Mouse (Mus musculus): Measurements from ENCODE around the gene Fasn.
"Not testable (repeated sequence)": the region's sequence is repeated elsewhere in the genome, so short reads cannot be mapped to it uniquely, and the experiment has no call there.

Gene Fasn

DNA sequence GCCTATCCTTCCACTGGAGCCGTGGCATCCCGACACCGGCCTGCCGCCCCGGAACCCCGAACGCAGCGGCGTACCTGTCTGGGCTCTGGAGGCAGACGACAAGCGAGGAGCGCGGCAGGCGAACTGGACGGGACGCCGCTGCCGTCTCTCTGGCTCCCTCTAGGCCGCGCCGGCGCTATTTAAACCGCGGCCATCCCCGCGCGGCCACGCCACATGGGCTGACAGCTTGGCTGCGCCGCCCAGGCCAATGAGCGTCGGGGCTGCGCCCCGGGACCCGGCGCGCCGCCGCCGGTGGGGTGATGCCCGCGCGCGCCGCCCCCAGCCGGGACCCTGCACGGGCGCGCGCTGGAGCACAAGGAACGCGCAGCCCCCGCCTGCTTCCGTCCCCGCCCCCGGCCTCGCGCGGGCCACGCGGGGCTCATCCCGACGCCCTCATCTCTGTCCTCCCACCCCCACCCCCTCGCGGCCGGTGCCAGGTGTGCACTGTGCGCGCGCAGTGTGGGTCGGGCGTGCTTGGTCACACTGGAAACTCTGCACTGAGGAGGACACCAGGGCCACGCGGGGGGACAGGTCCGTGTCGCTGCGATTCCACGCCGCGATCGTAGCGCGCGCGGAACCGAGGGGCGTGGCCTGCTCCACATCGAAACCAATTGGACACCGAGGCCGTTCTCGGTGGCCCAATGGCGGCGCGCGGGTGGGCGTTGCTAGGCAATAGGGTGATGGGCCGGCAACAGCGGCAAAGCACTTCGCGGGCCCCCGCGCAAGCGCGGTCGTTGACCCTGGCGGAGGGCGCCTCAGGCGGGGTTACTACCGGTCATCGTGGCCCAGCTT lies at the start of gene Fasn:
TSS of gene Fasn (minus strand) at position 592 of the 831 bp plus-strand sequence.
- DNase-seq (ENCODE audit: extremely low spot score): peak; percentile 98

DNA sequence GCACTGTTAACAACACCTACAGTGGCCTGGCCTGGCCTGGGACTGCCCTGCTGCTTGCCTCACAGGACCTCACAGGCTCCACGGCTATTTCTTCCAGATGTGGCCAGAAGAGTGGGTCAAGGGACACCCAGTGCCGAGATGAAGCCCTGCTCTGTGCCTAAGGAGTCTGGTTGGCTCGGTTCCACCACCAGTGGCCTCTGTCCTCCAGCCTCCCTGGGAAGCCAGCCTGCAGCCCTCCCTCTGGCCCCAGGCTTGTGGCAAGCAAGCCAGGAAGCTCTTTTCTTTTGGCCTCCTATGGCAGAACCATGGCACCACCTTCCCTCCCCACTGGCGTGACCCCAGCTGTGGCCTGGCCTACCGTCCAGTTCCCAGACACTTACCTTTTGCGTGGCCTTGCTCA lies 48.9 kb upstream of the Fasn start:
- no peak for DNase-seq (ENCODE audit: extremely low spot score)

DNA sequence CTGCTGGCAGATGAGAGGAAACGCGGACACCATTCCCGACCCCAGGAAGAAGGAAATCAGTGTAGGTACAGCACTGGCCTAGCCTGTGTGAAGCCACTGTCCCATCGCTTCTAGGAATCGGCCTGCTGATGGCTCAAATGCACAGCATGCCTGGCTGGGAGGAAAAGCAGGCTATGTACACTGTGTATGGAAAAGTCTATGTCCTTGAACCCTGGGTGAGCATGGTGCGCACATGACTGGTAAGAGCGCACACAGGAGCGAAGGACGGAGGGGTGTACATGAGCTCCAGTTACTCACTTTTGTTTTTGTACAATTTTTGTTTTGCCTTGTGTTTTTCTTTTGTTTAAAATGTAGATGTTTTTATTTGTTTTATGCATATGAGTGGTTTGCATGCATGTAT lies 47.2 kb upstream of the Fasn start:
- DNase-seq (ENCODE audit: extremely low spot score): no peak

DNA sequence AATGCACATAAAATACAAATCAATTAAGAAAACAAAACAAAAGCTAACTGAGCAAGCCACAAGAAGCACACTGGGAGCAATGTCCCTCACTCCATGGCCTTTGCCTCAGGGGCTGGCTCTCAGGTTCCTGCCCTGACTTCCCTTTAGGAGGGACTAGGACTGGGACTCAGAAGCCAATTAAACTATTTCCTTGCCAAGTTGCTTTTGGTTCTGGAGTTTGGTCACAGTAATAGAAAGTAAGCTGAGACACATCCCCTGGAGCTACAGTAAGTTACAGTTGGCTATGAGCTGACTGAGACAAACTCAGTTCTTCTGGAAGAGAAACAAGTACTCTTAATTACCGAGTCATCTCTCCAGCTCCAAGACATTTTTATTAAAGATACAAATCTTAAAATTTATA lies 41.5 kb upstream of the Fasn start:
- DNase-seq (ENCODE audit: extremely low spot score): no peak

DNA sequence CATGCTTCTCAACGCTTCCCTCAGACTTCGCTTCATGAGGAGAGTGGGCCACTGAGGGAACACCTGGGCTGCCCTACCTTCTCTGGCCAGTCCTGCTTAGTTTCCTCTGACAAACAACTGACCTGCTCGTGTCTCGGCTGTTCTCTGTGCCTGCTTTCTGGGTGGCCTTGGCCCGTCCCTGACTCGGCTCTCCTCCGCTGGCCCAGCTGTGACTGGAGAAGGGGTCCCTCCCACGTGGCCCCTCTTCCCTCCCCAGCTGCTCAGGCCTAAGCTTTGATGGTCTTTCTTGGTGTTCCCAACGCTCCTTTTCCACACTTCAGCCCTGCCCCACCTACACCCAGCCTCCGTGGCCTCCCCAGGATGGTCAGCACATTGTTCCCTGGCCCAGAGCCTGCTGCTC lies 38.5 kb upstream of the Fasn start:
- no peak for DNase-seq (ENCODE audit: extremely low spot score)

DNA sequence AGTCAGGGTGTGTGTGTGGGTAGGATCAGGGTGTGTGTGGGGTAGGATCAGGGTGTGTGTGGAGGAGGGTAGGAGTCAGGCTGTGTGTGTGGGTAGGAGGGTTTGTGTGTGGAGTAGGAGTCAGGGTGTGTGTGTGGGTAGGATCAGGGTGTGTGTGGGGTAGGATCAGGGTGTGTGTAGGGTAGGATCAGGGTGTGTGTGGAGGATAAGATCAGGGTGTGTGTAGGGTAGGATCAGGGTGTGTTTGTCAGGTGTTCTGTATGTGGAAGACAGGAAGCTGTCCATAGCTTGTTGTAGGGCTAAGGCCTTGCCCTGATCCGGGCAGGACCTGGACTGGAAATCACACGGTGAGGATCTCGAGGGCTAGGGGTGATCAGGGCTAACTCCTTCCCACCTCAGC lies 31.6 kb upstream of the Fasn start:
- not testable (repeated sequence) for DNase-seq (ENCODE audit: extremely low spot score)

DNA sequence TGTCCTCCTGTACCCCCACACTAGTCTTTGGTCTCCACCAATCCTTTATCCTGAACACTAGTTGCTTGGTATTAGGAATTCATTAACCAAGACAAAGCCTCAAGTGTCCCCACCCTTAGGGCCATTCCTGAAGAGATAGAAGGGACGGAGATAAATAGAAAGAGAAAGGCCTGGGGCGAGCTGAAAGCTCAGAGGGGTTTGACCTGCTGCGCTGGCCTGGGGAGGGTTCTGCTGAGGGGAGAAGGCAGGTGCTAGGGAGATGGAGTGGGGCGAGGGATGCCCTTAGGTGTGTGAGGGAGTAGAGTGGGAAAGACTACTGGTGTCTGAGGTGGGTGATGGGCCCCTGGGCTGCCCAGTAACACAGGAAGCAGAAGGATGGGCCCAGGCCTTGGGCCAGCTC lies 29.4 kb upstream of the Fasn start:
- no peak for DNase-seq (ENCODE audit: extremely low spot score)

DNA sequence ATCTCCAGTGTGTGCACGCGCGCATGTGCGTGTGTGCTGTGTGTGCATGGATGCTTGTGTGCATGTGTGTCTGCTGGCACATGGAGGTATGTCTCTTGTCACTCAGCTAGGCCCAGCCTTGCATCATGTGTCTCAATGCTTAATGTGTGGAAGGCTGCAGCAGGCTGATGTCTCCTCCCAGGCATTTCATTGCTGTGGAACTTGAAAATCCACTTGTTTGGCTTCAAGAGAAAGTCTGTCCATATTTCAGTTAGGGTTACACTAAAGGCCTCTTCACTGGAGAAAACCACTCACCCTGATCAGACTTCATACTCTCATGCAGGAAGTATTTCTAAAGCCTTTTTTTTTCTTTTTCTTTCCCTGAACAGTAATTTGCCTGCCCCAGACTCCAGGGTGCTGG lies 28.8 kb upstream of the Fasn start:
- no peak for DNase-seq (ENCODE audit: extremely low spot score)

DNA sequence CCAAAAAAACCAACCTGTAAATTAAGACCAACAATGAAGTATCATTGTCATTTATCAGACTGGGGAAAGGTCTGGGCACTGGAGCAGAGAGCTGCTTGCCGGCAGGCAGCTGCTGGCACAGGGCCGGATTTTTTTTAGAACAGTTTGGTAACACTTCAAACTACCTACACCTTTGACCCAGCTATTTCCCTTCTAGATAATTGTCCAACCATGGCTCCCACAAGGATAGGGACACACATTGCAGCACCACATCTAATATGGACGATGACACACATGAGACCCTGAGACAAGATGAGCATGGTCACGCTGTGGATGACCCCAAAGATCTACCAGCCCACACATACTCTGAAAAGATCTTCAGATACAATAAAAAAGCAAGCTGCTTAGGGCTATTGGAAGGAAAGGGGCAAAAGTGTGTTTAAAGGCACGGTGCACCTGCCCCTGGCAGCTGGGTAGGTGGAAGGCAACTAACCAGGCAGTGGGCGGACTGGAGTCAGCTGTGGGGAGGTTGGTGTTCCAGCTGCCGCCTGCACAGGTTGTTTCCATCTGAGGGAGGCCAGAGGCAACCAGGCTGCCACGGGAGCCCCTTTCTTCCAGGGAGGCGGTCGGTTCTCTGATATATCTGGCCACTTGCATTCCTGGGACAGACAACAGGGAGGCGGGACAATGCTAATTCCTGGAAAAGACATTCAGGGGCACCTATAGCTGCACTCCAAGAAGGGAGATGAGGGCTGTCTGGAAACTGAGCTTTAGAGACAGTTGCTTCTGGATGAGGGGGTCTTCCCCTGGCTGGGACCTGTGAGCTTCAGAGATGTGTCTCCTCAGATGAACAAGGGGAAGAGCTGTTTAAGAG lies 28.0 kb upstream of the Fasn start:
- DNase-seq (ENCODE audit: extremely low spot score): no peak

DNA sequence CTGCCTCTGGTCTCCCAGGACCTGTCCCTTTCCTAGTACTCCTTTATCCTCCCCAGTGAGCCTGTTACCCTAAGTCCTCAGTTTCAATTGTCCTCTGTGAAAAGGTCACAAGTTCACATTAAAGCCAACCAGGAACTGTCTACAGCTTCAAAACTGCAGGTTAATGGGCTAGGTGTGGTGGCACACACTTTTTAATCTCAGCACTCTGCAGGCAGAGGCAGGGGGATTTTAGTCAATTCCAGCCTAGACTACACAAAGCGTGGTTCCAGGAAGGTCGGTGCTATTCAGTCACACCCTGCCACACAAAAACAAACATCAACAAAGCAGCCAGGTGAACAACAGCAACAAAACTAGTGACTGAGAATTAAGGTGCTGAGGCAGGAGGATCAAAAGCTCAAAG lies 27.2 kb upstream of the Fasn start:
- DNase-seq (ENCODE audit: extremely low spot score): no peak

DNA sequence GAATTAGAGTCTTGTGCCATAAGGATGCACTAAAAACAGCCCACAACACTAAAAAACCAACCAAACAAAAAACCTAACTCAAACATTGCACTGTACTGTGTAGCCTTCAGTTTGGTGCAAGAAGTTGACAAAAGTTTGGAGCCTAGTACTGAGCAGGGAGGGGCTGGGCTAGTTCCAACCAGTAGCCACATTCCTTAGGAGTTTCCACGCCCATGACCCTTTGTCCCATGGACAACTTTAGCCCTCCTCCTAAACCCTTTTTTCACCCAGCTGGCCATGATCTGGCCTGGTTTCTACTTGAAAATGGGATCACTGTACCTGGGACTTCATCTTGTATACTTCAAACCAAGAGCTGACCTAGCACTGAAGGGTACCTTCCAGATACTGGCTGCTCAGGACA lies 26.8 kb upstream of the Fasn start:
- no peak for DNase-seq (ENCODE audit: extremely low spot score)

DNA sequence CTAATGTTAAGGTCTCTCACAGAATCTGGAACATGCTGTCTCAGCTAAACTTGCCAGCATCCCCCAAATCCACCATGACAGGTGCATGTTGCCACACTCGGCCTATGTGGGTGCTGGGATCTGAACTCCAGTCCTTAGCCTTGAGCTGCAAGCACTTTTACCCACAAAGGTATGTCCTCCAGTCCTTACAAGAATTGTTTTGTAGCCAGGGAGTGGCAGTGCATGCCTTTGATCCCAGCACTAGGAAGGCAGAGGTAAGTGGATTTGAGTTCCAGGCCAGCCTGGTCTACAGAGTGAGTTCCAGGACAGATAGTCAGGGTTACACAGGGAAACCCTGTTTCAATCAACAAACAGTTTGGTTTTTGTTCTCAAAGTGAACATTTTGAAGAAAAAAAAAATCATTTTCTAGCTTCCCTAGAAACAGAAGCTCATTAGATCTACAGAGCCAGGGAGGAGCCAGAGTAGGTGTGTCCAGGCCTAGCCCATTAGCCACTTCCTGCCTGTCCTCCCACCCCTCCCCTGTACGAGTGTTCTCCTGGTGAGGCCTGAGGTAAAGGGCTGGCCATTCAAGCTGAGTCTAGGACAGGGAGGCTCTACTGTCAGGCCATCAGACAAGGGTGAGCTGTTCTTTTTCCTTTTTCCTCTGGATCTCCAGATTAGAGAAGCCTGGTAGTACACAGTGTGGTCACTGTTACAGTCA lies 26.1 kb upstream of the Fasn start:
- DNase-seq (ENCODE audit: extremely low spot score): no peak

DNA sequence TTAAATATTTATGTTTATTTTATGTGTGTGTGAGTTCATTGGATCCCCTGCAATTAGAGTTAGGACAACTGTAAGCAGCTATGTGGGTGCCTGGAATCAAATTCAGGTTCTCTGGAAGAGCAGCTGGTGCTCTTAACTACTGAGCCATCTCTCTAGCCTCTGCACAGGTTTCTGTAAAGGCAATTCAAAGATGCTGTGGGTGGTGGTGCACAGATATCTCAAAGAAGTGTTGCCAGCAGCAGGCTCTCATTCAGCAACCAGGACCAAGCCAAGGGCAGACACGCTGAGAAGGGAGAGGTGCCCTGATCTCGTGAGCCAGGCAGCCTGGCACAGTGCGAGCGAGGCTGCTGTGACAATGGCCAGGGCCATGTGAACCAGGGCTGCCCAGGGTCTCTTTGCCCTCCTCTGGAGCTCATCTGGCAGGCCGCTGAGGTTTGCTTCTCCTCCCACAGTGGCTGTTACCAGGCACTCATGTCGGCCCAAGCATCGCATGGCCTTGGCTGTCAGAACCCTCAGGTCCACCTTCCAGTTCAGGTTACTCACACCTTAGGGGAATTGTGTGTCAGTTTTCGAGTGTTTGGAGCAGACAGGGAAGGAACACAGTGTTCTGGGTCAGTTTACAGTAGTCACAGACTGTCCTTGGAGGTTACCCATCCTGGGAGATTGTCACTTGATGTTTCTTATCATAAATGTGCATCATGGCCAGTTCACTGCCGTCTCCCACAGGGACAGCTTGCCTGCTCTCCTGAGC lies 22.6 kb upstream of the Fasn start:
- no peak for DNase-seq (ENCODE audit: extremely low spot score)

DNA sequence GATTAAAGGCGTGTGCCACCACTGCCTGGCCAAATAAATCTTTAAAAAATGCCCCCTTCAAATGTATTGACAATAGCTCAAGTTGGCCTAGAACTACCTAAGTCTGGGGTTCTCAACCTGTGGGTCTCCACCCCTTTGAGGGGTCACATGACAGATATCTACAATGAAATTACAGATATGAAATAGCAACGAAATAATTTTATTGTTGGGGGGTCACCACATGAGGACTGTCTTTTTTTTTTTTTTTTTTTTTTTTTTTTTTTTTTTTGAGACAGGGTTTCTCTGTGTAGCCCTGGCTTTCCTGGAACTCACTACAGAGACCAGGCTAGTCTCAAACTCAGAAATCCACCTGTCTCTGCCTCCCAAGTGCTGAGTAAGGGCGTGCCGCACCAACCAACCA lies 20.0 kb upstream of the Fasn start:
- no peak for DNase-seq (ENCODE audit: extremely low spot score)

DNA sequence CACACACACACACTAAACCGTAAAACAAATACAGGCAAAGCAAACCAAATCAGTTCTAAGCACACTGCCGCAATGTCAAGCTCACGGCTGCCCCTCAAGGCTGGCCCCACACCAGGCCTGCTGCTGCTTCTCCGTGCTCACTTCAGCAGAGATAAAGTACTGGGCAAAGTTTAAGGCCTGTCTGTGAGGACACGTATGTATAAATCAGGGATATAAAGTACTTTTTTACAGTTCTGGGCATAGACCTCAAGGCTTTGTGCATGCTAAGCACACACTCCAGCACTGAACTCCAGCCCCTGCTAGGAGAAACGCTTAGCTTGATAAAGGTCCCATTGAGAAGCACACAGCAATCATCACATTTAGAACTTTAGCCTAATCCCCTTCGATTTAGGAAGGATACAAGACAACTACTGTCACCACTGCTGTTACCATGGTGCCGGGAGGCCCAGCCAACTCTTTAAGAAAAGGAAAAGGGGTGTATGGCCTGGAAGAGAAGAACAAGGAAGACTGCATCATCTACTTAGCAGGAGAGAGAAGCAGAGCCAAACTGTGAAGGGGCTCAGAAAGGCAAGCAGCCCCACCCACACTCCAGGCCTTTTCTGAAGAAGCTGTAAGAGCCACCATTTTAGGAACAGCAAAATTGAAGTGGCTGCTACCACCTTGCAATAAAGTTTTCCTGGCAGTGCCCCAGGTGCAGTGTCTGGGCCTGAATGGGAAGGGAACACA lies 9.4 kb upstream of the Fasn start:
- no peak for DNase-seq (ENCODE audit: extremely low spot score)

DNA sequence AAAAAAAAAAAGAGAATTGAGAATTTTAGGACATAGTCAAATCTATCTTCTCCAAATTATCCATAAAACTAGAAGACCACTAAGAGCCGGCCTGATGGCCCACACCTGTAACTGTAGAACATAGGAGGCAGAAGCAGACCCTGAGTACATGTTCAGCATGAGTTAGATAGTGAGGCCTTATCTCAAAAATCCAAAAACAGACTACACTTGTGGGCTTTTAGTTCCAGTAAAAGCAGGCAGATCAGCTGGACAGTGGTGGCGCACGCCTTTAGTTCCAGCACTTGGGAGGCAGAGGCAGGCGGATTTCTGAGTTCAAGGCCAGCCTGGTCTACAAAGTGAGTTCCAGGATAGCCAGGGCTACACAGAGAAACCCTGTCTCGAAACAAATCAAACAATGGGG lies 8.6 kb upstream of the Fasn start:
- not testable (repeated sequence) for DNase-seq (ENCODE audit: extremely low spot score)

DNA sequence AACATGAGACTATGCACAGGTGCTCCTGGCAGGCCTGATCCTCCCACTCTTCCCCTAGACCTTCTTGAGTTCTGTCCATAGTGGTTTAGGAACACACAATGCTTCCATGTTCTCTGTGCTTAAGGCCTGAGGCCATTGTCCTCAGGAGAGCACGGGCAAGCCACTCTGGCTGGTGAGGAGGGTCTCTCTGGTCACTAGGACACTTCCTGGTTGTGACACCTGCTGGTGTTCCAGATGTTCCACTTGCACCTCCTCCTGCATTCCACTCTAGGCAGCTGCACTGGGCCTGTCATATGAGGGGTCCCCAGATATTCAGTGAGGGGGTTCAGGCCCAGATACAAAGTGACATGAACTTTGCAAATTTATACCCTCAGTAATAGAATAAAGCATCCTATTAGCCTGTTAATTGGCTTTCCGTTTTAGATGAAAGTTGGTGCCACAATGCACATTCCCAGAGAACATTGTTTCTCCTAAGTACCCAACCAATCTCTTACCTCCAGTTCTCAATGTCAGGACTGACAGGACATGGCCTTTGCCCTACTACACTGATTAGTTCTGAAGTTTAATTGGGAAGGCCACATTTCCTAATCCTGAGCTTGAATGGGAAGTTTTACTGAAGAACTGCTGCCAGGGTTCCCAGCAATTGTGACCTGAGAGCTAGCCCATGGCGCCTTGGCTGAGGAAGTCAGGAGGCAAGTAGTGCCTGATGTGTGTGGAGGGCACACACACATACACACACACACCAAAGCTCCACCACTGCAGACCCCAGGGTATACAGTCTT lies 7.5 kb upstream of the Fasn start:
- DNase-seq (ENCODE audit: extremely low spot score): no peak

DNA sequence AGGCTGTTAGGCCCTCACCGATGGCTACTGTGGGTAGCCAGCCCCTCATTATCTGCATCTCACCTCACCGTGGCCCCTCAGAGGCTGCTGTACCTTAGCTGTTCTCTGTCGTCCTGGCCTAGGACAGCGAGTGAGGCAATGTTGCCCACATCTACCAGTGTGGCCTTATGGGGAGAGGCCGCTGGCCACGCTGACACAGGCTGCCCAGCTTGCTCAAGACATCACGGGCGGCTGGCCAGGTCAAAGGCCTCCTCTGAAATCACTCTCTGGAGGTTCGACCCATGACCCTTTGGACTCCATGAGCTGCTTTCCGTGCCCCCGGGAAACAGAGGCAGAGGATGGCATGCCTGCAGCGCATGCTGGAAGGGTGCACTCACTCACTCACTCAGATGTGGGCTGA lies 6.3 kb upstream of the Fasn start:
- DNase-seq (ENCODE audit: extremely low spot score): no peak

DNA sequence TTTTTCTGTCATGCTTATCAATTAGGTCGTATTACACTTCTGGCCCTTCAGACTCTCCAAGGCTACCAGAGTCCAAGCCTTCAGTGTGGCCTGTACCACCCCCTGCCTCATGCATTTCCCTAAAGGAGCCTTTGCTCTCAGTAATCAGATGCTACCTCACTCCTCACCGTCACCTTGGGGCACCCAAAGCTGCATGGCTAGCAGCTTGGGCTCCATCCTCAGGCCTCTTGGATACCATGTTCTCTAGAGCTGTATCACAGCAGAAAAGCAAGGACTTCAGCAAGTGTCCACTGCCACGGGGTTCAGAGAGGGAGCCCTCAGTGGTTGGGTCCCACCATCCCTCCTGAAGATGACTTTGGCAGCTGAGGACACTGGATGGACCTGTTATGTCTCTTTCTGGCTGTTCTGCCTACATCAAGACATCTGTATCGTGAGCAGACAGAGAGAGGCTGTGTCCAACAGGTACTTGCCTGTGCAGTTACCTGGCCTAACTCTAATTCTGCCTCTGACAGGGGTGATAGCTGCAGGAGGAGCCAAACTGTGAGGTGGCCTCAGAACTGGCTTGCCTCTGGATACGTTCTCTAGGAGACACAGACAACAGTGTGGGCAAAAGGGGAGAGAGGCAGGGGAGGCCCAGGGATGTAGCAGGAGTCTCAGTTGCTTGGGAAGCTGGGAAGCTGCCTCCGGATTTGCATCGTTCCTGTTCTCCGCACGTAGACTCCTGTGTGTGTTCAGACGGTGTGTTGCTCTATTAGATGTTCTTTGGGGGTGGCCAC lies 5.6 kb upstream of the Fasn start:
- no peak for DNase-seq (ENCODE audit: extremely low spot score)

DNA sequence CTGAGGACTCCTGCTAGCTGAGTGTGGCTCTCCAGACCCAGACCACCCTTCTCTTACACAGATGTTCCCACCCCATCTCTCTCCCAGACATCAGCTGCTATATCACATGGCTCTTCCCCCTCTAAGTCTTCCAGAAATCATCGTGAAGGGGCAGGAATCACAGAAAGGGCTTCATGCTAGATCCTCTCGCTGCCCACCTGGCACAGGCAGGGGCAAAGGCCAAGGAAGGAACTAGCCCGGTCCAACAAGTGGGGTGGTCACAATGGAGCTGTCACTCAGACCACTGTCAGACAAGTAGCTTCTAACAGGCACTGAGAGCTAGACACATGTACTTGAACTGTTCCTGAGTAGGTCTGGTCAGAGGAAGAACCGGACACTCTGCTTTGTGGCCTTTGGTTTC lies 4.1 kb upstream of the Fasn start:
- no peak for DNase-seq (ENCODE audit: extremely low spot score)

All from embryo, embryonic 9.5 days (tissue).